ENCODE assay signal across 18 mouse cellular contexts in genomic region chr9:119375556-119375955, GRCm38 (mm10). TPM values are rescaled to one million over a fixed set of nuclear protein-coding genes. Genes with fewer than 3 reads are reported as not detected.
"Had no signal": no experiment of that assay in that cellular context is flagged by ENCODE, and none has a peak within 500 bp of the region (broad histone marks: within the 10 kb centered on the region; RNA-seq: fewer than 3 reads in every experiment).

No protein-coding gene starts in this region.

- ATAC-seq: midbrain, embryonic 13.5 days had no signal

- H3K9ac ChIP-seq: liver, embryonic 14.5 days; midbrain, embryonic 13.5 days had no signal

- DNase-seq: kidney, adult 2 months; kidney, postnatal 36 days; left cerebral cortex, postnatal 4 days; lung, adult 18-20 months; right cerebral cortex, postnatal 14 days; thymus, postnatal 4 days had no signal

- H3K27me3 ChIP-seq: midbrain, embryonic 13.5 days had no signal

- H3K4me1 ChIP-seq: midbrain, embryonic 13.5 days had no signal

- H3K4me3 ChIP-seq: layer of hippocampus, adult 2 months; midbrain, embryonic 13.5 days had no signal

- H3K9me3 ChIP-seq: midbrain, embryonic 13.5 days had no signal

- H3K4me2 ChIP-seq: midbrain, embryonic 13.5 days had no signal

- H3K27ac ChIP-seq: kidney, postnatal 0 days; layer of hippocampus, adult 2 months; liver, embryonic 14.5 days; midbrain, embryonic 13.5 days had no signal

RNA-seq across cellular contexts. Expression of gene Slc22a14, which starts 10.2 kb away (rescaled TPM):
- total RNA-seq: layer of hippocampus, adult 2 months; layer of hippocampus, postnatal 14 days; left cerebral cortex, adult 18-20 months; left cerebral cortex, postnatal 10 days; left cerebral cortex, postnatal 4 days; liver, adult 2 months; megakaryocyte-erythroid progenitor cell, adult 5-6 weeks had no signal
- polyA plus RNA-seq: liver, adult 2 months; liver, embryonic 14.5 days; neural tube, embryonic 14.5 days; stomach, embryonic 16.5 days had no signal

RNA-seq across cellular contexts. Expression of gene Xylb, which starts 18.4 kb away (rescaled TPM):
- total RNA-seq: monocyte, adult 5-6 weeks had no signal
